Mouse (Mus musculus): ENCODE measurements around the gene Med28.
A peak's percentile ranks its signal among the peaks of the same experiment; 100 is the strongest.

The Med28 gene

GRCm38 (mm10) chr5:45512908-45513307 lies 7.1 kb upstream of the Med28 start:
- no peak for DNase-seq (ENCODE audit: low spot score in 2 of 2)

GRCm38 (mm10) chr5:45513511-45513910 lies 6.5 kb upstream of the Med28 start:
- DNase-seq (ENCODE audit: low spot score in 2 of 2) = no peak

DNA sequence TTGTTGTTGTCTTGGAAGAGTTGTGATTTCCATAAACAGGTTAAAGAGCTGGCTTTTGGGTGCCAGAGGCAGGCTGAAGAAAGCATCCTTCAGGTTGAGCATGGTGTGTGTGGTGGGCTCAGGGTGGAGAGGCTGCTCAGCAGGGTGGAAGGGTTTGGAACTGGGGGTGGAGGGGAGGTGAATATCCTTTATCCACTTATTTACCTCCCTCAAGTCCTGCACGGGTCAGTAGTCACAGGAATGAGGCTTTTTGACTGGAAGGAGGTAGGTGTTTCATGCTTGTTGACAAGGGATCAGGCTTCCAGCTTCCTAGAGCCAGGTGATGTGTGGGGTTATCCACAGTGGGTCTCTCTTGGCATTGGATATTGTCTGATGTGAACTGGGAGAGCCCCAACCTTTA lies 5.4 kb upstream of the Med28 start:
- no peak for DNase-seq (ENCODE audit: low spot score in 2 of 2)

DNA sequence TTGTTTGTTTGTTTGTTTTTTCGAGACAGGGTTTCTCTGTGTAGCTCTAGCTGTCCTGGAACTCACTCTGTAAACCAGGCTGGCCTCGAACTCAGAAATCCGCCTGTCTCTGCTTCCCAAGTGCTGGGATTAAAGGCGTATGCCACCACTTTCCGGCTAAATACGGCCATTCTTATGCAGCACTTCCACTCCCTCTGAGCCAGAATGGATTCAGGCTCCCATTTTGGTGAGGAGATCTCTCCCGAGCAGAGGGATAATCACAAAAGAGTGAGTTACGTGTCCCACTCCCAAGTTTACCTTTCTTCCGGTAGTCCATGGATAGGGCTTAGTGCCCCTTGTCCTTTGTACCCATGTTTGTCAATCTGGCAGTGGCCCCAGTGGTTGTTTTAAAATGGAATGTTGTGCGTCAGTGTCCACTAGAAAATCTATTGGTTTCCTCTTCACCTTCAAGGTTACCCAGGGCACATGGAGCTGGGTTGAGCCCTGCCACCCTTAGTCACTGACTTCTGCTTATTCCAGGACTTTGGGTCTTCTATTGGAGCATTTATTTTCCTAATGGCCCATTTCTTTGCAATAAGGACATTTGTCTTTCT lies 4.8 kb upstream of the Med28 start:
- no peak for DNase-seq (ENCODE audit: low spot score in 2 of 2)

DNA sequence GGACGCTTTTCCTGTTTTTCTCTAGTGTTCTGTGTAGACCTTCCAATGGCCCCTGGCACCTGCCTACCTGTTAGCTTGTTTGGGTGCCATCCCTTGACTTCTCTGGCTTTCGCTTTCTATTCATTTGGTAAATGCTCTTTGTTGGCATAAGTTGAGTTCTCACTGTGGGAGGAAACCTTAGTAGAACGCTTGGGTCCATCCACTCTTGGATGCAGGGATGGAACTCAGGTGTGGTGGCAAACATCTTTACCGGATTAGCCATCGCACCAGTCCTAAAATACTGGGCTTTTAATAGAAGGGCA lies 731 bp downstream of the Med28 start:
- no peak for DNase-seq (ENCODE audit: low spot score in 2 of 2)

DNA sequence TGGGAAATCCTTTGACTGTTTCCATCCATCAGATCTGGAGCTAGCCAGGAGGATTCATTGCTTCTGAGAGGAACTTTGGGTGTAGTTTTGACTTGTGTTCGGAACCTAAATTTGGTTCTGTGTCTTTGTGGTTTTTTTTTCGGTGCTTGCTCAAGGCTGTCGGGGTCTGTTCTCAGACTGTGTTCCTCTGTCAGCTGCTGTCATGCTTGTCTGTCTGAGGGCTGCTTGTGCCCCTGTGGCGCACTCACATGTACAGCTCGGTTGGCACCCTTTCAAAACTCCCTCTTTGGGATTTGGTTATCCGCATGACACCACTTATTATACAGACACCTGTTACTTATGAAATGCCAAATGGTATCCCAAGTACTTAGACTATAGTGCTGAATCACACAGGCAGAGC lies 1.6 kb downstream of the Med28 start:
- no peak for DNase-seq (ENCODE audit: low spot score in 2 of 2)

- no peak for DNase-seq (ENCODE audit: low spot score in 2 of 2)
These were observed 5.1 kb downstream of the Med28 start for GRCm38 (mm10) chr5:45525101-45525500.

DNA sequence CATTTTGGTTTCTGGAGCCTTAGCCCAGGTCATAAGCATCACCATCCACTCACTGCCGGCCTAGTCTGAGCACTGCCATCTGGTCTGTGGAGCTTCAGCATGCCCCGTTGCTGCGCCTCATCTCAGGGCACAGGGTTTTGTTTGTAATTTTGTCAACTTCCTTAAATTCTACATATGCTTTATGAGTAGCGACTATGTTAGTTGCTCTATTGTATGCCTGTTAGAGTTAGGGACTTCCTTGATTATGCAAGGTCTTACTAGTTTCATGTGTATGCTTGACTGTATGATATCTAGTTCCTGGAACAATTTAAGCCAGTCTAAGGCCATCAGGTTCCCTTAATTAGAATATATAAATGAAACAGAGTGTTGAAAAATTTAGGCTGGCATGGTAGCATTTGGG lies 6.3 kb downstream of the Med28 start:
- DNase-seq (ENCODE audit: low spot score in 2 of 2) = no peak

DNA sequence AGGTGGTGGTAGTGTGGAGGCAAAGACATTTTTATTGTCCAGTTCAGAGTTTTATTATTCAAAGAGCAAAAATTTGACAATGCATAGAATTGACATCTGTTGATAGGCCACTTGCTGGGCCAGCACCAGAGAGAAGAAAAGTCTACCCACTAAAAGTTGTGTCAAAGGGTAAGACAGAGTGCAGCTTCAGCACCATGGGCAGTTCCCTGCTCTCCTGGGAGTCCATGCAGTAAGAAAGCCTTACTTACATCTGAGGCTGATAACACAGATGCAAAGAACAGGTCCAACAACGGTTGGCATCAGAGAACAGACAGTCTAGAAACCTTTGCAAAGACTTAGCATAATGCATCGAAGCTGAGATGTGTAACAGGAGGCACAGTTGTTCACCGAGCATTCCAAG lies 9.7 kb downstream of the Med28 start:
- DNase-seq (ENCODE audit: low spot score in 2 of 2) = no peak

DNA sequence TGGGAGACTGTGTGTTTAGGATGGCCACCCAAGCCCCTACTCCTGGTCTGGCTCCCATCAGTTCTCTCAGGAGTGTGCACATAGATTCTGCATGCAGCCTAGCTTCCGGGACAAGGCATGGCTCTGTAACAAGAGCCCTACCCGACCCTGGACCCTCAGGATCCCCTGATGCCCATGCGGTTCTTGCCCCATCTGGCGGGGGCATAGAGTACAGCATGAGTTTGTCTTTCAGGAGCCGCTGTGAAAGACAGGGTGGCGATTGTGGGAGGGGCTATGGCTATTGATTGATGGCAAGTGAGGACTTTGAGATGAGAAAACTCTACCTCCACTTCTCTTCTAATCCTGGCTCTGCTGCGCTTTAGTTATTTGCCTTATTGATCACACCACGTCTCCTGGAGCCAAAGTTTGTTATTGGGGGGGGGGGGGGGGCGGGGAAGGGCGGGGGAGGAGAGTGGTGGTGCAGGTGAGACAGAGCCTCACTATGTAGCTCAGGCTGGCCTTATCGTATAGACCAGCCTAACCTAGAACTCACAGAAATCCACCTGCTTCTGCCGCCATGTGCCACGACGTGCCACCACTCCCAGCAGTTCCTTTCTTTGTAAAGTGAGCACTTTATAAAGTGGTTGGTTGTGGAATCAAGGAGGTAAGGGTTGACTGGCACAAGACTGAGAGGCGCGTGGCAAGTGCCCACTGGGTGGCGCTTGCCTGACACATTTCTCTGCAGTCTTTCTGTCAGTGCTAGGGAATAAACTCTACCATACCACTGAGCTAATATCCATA lies 14.5 kb downstream of the Med28 start:
- DNase-seq (ENCODE audit: low spot score in 2 of 2) = peak; percentile 73 to 75

- DNase-seq (ENCODE audit: low spot score in 2 of 2) = no peak
These were observed 15.1 kb downstream of the Med28 start for GRCm38 (mm10) chr5:45535177-45535576.

DNA sequence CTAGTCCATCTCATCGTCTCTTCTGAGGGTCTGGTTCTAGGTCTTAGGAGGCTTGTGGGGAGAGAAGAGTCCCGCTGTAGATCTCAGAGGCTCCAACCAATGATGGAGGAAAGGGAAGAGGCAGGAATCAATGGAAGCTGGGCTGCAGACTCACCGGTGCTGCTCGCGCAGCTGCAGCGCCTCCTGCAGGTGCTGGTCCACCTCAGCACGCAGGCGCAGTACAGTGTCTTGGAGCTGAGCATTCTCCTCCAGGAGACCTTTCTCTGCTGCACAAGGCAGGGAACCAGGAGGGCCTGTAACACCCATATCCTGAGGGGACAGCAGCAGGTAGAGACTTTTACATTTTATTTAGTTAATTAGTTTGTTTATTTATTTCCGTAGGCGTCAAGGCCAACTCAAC lies 19.5 kb downstream of the Med28 start:
- no peak for DNase-seq (ENCODE audit: low spot score in 2 of 2)

DNA sequence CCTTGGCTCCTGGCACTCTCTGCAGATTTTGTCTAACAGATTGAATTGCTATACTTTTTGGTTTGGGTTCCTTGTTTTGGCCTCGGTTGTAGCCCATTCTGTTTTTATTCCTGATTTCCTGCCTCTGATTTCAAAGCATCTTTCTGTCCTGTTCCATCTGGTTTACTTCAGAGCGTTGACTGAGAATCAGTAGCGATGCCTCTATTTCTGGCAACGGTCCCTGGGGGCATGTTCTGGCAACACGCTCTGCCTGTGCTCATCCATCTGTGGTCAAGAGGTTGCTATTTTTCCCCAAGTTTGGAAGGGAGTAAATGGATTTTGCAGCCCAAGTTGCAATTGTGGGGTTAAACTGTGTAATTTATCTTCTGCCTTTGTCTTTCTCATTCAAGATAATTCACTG lies 23.3 kb downstream of the Med28 start:
- no peak for DNase-seq (ENCODE audit: low spot score in 2 of 2)

- no peak for DNase-seq (ENCODE audit: low spot score in 2 of 2)
These were observed 29.6 kb downstream of the Med28 start for GRCm38 (mm10) chr5:45549586-45549985.

DNA sequence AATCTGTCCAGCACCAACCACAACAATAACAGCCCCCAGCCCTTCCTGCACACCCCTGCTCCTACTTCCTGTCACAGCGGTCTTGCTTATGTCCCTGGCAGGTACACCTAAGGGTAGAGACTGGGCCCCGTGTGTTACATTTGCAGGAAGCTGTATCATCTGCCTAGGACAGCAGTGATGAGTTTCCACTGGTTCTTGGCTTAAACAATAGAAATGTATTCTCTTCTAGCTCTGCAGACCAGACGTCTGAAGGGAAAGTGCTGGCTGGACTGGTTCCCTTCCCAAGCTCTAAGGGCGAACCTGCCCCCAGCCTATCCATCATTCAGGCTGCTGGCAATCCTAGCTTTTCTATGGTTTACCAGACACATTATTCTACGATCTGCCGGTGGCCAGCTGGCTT lies 44.0 kb downstream of the Med28 start:
- no peak for DNase-seq (ENCODE audit: low spot score in 2 of 2)

- DNase-seq (ENCODE audit: low spot score in 2 of 2) = no peak
These were observed 45.8 kb downstream of the Med28 start for GRCm38 (mm10) chr5:45565829-45566228.

DNA sequence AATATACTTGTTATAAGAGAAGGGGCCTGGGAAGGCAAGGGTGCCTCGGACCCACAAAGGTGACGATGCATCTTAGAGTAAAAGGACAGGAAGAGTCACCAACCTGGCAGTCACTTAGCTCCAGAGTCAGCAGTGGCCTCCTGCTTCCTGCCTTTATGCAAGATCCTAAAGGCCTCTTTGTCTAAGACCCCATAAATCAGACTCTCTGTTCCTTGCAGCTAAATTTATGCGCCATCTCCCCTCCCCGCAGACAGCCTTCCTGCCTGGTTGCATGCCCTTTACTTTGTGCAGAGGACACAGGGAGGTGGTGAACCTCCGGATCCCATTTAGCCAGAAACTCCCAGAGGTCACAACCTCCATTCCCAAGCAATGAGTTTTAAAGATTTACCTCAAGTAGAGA lies 52.8 kb downstream of the Med28 start:
- no peak for DNase-seq (ENCODE audit: low spot score in 2 of 2)

DNA sequence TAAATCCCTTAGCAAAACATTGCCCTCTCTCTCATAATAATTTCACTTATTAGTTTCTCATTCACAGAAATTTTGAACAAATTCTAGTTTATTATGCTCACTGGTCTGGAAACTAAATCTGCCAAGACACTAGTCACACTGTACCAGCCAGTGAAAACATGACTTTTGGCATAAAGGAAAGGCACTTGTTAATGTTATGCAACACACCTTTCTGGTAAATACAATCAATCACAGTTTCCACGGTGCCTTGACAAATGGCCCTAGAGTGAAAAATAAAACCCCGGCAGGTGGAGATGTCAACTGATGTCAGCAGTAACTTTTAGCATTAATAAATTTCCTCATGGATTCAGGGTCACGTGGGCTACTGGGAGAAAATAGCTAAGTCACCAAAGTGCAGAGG lies 56.7 kb downstream of the Med28 start:
- no peak for DNase-seq (ENCODE audit: low spot score in 2 of 2)

DNA sequence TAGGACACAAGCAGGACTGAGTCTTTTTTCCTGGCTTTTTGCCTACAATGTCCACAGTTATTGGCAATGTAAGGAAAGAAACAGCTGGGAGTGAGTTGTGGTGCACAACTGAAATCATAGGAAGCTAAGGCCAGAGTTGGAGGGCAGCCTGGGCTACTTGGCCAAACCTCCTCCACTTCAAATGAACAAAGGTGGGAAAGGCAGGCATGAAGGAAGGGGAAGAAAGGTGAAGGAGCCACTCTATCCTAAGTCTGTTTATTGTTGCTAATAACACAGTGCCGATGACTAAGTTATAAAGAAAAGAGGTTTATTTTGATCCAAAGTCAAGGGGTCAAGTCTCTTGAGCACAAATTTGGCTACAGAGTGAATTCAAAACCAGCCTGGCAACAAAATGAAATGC lies 57.3 kb downstream of the Med28 start:
- no peak for DNase-seq (ENCODE audit: low spot score in 2 of 2)
